Mouse (Mus musculus) neural tube, embryonic 14.5 days (tissue): Measurements from ENCODE around the gene Stxbp6. TPM values are rescaled to one million over a fixed set of nuclear protein-coding genes. Genes with fewer than 3 reads are reported as not detected.

Experiments
- ATAC-seq: fragments of 200-750 bp; cut with Nextera tagmentation; 2 replicates; pipeline ENCODE4 v1.8.0; 2017; ENCODE audit warnings: low read depth, mild to moderate bottlenecking, moderate TSS enrichment, moderate library complexity
- H3K27ac ChIP-seq: fragments of 300-500 bp; sonication (generic); 2 replicates; pipeline ENCODE4 v1.5.1; 2014; ENCODE audit warnings: low read depth, mild to moderate bottlenecking, control low read depth, low read length, moderate library complexity, mixed read lengths
- H3K27me3 ChIP-seq: fragments of 300-500 bp; sonication (generic); 2 replicates; pipeline ENCODE4 v1.6.1; 2014; ENCODE audit warnings: low read length; ENCODE audit not compliant: control insufficient read depth, insufficient read depth
- H3K36me3 ChIP-seq: fragments of 300-500 bp; sonication (generic); 2 replicates; pipeline ENCODE4 v1.6.1; 2014; ENCODE audit warnings: low read length, mixed read lengths; ENCODE audit not compliant: control insufficient read depth, insufficient read depth
- H3K4me1 ChIP-seq: fragments of 300-500 bp; sonication (generic); 2 replicates; pipeline ENCODE4 v1.6.1; 2014; ENCODE audit warnings: low read length; ENCODE audit not compliant: control insufficient read depth, insufficient read depth
- H3K4me2 ChIP-seq: fragments of 300-500 bp; sonication (generic); 2 replicates; pipeline ENCODE4 v1.6.1; 2014; ENCODE audit warnings: mild to moderate bottlenecking, low read depth, low read length, control low read depth
- H3K4me3 ChIP-seq: fragments of 300-500 bp; sonication (generic); 2 replicates; pipeline ENCODE4 v1.5.1; 2014; ENCODE audit warnings: low read depth, low read length, control low read depth, mixed read lengths
- H3K9ac ChIP-seq: fragments of 300-500 bp; sonication (generic); replicated peaks from 2 replicates; pipeline ENCODE4 v1.6.1; 2014; ENCODE audit warnings: low read depth, mild to moderate bottlenecking, control low read depth, low read length, mixed read lengths
- H3K9me3 ChIP-seq: fragments of 300-500 bp; sonication (generic); 2 replicates; pipeline ENCODE4 v1.6.1; 2016; ENCODE audit warnings: low read length; ENCODE audit not compliant: control insufficient read depth
- WGBS: fragments of 180-500 bp; shearing (Covaris S2); extraction: QIAGEN DNeasy Blood & Tissue Kit; methylation state at CpG from one replicate; pipeline ENCODE4 v1.1.7; 2014; 5-methylcytosine and 5-hydroxymethylcytosine counted together
- polyA plus RNA-seq: library from polyadenylated mRNA; unstranded; fragments of >200 nt; fragmentation: Nextera tagmentation; extraction: Ambion mirVana; gene quantifications from 2 replicates; pipeline ENCODE4 v1.2.1, GENCODE M21; 2014

Gene Stxbp6
- polyA plus RNA-seq, 1 experiment from 2014 or later, result 23.7 TPM

- Histone ChIP-seq H3K4me2 (no peak overlapping the region), H3K27ac (no peak overlapping the region), H3K9ac (no peak overlapping the region), H3K4me1 (no peaks in the 10 kb centered on the region), H3K9me3 (no peaks in the 10 kb centered on the region), H3K36me3 (no peaks in the 10 kb centered on the region), H3K4me3 (no peak overlapping the region), H3K27me3 (no peaks in the 10 kb centered on the region)
- no peak for ATAC-seq
- WGBS, result 92% methylated on average over 3 of the region's 3 CpGs
These were observed 77.6 kb downstream of the Stxbp6 start for GRCm38 (mm10) chr12:44996897-44997296.

- WGBS, result 88% methylated on average over 2 of the region's 2 CpGs
- no peak for ATAC-seq
These were observed 78.2 kb downstream of the Stxbp6 start for GRCm38 (mm10) chr12:44996274-44996673.

GRCm38 (mm10) chr12:44993391-44993790, 81.1 kb downstream of the Stxbp6 start:
- Histone ChIP-seq H3K4me3 (no peak overlapping the region), H3K27me3 (no peaks in the 10 kb centered on the region), H3K9ac (no peak overlapping the region), H3K4me2 (no peak overlapping the region), H3K27ac (no peak overlapping the region), H3K9me3 (no peaks in the 10 kb centered on the region), H3K36me3 (no peaks in the 10 kb centered on the region), H3K4me1 (no peaks in the 10 kb centered on the region)
- WGBS, result 92% methylated on average over 3 of the region's 3 CpGs
- ATAC-seq, result no peak

More at GRCm38 (mm10) chr12:44996274-44996673, 78.2 kb downstream of the Stxbp6 start:
- H3K9ac ChIP-seq, result no peak overlapping the region
- H3K27ac ChIP-seq, result no peak overlapping the region
- no peak overlapping the region for H3K4me3 ChIP-seq
- H3K27me3 ChIP-seq, result no peaks in the 10 kb centered on the region
- no peaks in the 10 kb centered on the region for H3K4me1 ChIP-seq
- H3K36me3 ChIP-seq, result no peaks in the 10 kb centered on the region
- H3K9me3 ChIP-seq, result no peaks in the 10 kb centered on the region
- no peak overlapping the region for H3K4me2 ChIP-seq

GRCm38 (mm10) chr12:44992847-44993246, 81.7 kb downstream of the Stxbp6 start:
- Histone ChIP-seq H3K4me2 (no peak overlapping the region), H3K9me3 (no peaks in the 10 kb centered on the region), H3K9ac (no peak overlapping the region), H3K4me1 (no peaks in the 10 kb centered on the region), H3K27me3 (no peaks in the 10 kb centered on the region), H3K27ac (no peak overlapping the region), H3K36me3 (no peaks in the 10 kb centered on the region), H3K4me3 (no peak overlapping the region)
- 89% methylated on average over 4 of the region's 4 CpGs for WGBS
- no peak for ATAC-seq

GRCm38 (mm10) chr12:44990379-44990778, 84.1 kb downstream of the Stxbp6 start:
- no peak for ATAC-seq
- no peaks in the 10 kb centered on the region for H3K36me3 ChIP-seq
- no peak overlapping the region for H3K27ac ChIP-seq
- H3K9me3 ChIP-seq, result no peaks in the 10 kb centered on the region
- WGBS, result 79% methylated on average over 9 of the region's 9 CpGs
- no peaks in the 10 kb centered on the region for H3K27me3 ChIP-seq
- H3K4me2 ChIP-seq, result no peak overlapping the region
- H3K9ac ChIP-seq, result no peak overlapping the region
- H3K4me3 ChIP-seq, result no peak overlapping the region
- H3K4me1 ChIP-seq, result no peaks in the 10 kb centered on the region

GRCm38 (mm10) chr12:44989011-44989410, 85.5 kb downstream of the Stxbp6 start:
- Histone ChIP-seq H3K9ac (no peak overlapping the region), H3K4me1 (no peaks in the 10 kb centered on the region), H3K9me3 (no peaks in the 10 kb centered on the region), H3K27me3 (no peaks in the 10 kb centered on the region), H3K4me2 (no peak overlapping the region), H3K27ac (no peak overlapping the region), H3K4me3 (no peak overlapping the region), H3K36me3 (no peaks in the 10 kb centered on the region)
- no peak for ATAC-seq
- 79% methylated on average over 4 of the region's 4 CpGs for WGBS

- Histone ChIP-seq H3K27ac (no peak overlapping the region), H3K4me2 (no peak overlapping the region), H3K9ac (no peak overlapping the region), H3K36me3 (no peaks in the 10 kb centered on the region), H3K4me3 (no peak overlapping the region), H3K4me1 (no peaks in the 10 kb centered on the region), H3K9me3 (no peaks in the 10 kb centered on the region), H3K27me3 (no peaks in the 10 kb centered on the region)
- WGBS, result 79% methylated on average over 1 of the region's 1 CpGs
- ATAC-seq, result no peak
These were observed 86.7 kb downstream of the Stxbp6 start for GRCm38 (mm10) chr12:44987762-44988161.

GRCm38 (mm10) chr12:44979316-44979848, 95.1 kb downstream of the Stxbp6 start:
- no peak for ATAC-seq
- H3K9me3 ChIP-seq, result no peaks in the 10 kb centered on the region
- no peak overlapping the region for H3K9ac ChIP-seq
- WGBS, result 68% methylated on average over 5 of the region's 5 CpGs
- H3K27me3 ChIP-seq, result no peaks in the 10 kb centered on the region
- no peaks in the 10 kb centered on the region for H3K4me1 ChIP-seq
- no peaks in the 10 kb centered on the region for H3K36me3 ChIP-seq
- H3K4me3 ChIP-seq, result no peak overlapping the region
- no peak overlapping the region for H3K4me2 ChIP-seq
- H3K27ac ChIP-seq, result no peak overlapping the region

GRCm38 (mm10) chr12:44975266-44975665, 99.2 kb downstream of the Stxbp6 start:
- Histone ChIP-seq H3K27ac (no peak overlapping the region), H3K4me2 (no peak overlapping the region), H3K9ac (no peak overlapping the region), H3K36me3 (no peaks in the 10 kb centered on the region), H3K9me3 (no peaks in the 10 kb centered on the region), H3K4me3 (no peak overlapping the region), H3K27me3 (no peaks in the 10 kb centered on the region), H3K4me1 (no peaks in the 10 kb centered on the region)
- 84% methylated on average over 3 of the region's 3 CpGs for WGBS
- ATAC-seq, result no peak
